Mouse (Mus musculus) stomach, adult 2 months (tissue): ENCODE results near the gene S100a1. TPM values are rescaled to one million over a fixed set of nuclear protein-coding genes. Genes with fewer than 3 reads are reported as not detected.

Experiments
- polyA plus RNA-seq: library from polyadenylated mRNA; depleted of rRNA; stranded (reverse); fragments of >200 nt; gene quantifications from 2 replicates; pipeline ENCODE4 v1.2.3, GENCODE M21; 2012; rRNA removed

The S100a1 gene
- 83.5 and 96.7 TPM in 2 replicates for polyA plus RNA-seq

DNA sequence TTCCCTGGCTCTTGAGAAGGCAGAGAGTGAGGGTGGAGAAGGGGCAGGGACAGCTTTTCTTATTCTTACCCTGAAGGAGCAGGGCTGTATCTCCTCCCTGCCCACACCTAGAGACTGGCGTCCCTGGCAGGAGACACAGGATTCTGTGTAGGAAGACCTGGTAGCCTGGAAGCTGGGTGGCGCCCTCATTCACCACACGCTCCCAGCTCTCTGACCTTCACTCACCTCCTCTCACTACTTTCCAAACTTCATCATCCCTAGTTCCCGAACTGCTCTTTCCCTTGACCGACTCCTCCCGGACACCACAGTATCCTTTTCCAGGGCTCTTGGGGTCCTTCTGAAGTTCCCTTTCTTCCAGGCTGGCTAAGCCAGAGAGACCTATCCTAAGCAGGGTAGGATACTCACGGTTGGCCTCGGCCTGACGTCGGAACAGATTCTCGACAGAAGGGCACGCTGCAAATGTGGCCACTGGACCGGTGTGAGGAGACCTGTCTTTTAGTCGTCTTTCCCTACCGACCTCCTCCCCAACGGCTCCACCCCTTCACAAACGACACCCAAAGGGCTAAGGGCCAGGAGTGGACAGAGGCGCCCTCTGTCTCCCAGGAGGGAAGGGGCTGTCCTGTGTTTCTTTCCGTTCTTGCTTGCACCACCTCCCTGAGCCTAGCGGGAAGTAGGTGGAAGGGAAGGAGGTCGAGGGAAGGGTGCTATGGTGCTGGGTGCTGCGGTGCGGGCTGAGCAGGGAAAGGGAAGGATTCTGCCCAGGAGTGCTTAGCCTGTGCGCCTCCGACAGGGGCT lies at the start of gene S100a1, which contains the start of gene S100a13:
Gene S100a1 (minus strand): TSS at position 597 of the 795 bp plus-strand sequence.
Gene S100a13 (plus strand): TSS at position 640 of the 795 bp plus-strand sequence.

DNA sequence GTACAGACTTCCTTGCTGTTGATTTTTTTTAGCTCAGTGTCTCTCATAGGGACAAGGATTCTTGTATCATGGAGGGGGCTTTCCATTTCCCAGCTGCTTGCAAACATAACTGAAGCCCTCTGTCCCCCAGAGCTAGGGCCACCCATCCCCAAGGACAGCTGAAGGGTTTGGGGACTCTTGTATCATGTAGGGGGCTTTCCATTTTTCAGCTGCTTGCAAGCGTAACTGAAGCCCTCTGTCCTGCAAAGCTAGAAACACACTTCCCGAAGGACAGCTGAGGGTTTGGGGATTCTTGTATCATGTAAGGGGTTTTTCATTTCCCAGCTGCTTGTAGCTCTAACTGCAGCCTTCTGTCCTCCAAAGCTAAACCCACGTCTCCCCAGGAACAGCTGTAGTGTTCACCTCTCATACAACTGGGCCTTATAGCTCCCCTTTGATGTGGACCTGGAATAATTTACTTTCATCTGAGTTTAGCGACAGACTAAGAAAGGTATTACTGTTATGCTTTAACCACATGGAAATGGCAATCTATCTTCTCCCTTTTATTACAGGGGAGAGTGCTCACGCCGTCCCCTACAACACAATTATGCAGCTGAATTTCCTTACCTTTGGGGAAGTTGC lies 45.9 kb upstream of the S100a1 start, which contains the start of gene S100a3:
Gene S100a3 (plus strand): TSS at position 571 of the 621 bp plus-strand sequence.

GRCm38 (mm10) chr3:90537141-90537904 lies 23.1 kb upstream of the S100a1 start, which contains the start of gene S100a16:
TSS of gene S100a16 (plus strand) at chr3:90537254.

GRCm38 (mm10) chr3:90526580-90526979 lies 12.4 kb upstream of the S100a1 start, which contains the start of gene S100a14:
TSS of gene S100a14 (plus strand) at chr3:90526856.

GRCm38 (mm10) chr3:90508950-90509746 lies 5.0 kb downstream of the S100a1 start, which contains the start of gene Chtop:
TSS of gene Chtop (minus strand) at chr3:90509498.

GRCm38 (mm10) chr3:90490696-90491256 lies 23.4 kb downstream of the S100a1 start, which contains the start of gene Snapin:
TSS of gene Snapin (minus strand) at chr3:90491033.

DNA sequence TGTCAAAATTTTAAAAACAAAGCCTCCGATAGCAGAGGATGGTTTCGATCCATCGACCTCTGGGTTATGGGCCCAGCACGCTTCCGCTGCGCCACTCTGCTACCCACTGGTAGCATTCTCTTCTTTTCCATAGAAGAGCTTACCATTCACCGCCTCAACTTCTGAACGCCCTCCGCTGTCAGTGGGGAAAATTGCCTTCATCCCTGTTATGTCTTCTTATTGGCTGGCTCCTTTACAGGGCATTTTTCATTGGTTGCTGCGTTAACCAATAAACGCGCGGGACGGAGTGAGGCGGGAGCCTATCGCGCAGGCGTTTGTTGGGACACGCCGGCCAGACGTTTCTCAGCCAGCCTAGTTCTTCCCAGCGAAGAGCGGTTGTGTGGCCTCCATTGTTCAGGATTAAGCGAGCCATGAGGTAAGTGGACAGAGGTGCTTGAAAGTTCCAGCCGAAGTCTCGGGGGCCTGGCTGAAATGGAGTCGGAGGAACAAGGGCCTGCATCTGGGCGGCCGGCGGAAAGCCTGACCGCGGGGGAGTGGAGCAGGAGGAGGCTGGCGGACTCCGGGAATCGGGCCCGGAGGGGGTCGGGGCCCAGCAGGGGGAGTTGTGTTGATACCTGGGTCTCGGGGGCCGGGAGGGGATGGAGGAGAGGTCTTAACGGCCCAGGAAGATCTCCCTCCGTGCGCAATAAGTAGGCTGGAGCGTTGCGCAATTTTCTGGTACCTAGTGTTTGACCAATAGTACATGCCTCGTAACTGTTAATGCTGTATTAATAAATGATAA lies 38.2 kb downstream of the S100a1 start, which contains the start of gene Ilf2:
Gene Ilf2 (plus strand): TSS at position 296 of the 781 bp plus-strand sequence.

GRCm38 (mm10) chr3:90465686-90466310 lies 48.4 kb downstream of the S100a1 start, which contains the start of gene Npr1:
TSS of gene Npr1 (minus strand) at chr3:90465866.

Other genes starting within 250 kb of the S100a1 start
- 5.1 and 7.2 TPM in 2 replicates for gene Dennd4b, start 249.2 kb downstream of the S100a1 start, polyA plus RNA-seq
- 3.8 and 4.9 TPM in 2 replicates for gene Gatad2b, start 221.2 kb downstream of the S100a1 start, polyA plus RNA-seq
- 3.9 and 4.2 TPM in 2 replicates for gene Slc27a3, start 124.5 kb downstream of the S100a1 start, polyA plus RNA-seq
- gene Ints3, start 80.8 kb downstream of the S100a1 start, polyA plus RNA-seq, result 7.6 and 9.0 TPM in 2 replicates
- gene Npr1, start 48.5 kb downstream of the S100a1 start, polyA plus RNA-seq, result 5.0 and 6.2 TPM in 2 replicates
- gene Ilf2, start 38.3 kb downstream of the S100a1 start, polyA plus RNA-seq, result 3.7 and 4.0 TPM in 2 replicates
- gene Snapin, start 23.4 kb downstream of the S100a1 start, polyA plus RNA-seq, result 8.3 and 8.6 TPM in 2 replicates
- 16.0 and 17.1 TPM in 2 replicates for gene Chtop, start 4.9 kb downstream of the S100a1 start, polyA plus RNA-seq
- 19.2 and 27.6 TPM in 2 replicates for gene S100a13, start within 50 bp of the S100a1 start, polyA plus RNA-seq
- 19.5 and 23.7 TPM in 2 replicates for gene S100a14, start 12.5 kb upstream of the S100a1 start, polyA plus RNA-seq
- 164 and 185 TPM in 2 replicates for gene S100a16, start 22.9 kb upstream of the S100a1 start, polyA plus RNA-seq
- gene S100a3, start 46.2 kb upstream of the S100a1 start, polyA plus RNA-seq, result 1.00 and 1.2 TPM in 2 replicates
- gene S100a2, start 75.9 kb upstream of the S100a1 start, polyA plus RNA-seq, result not detected in 2 replicates
- gene Gm42674, start 87.5 kb upstream of the S100a1 start, polyA plus RNA-seq, result not detected in 2 replicates
- gene S100a4, start 89.4 kb upstream of the S100a1 start, polyA plus RNA-seq, result 2.5 and 3.0 TPM in 2 replicates
- gene S100a5, start 94.1 kb upstream of the S100a1 start, polyA plus RNA-seq, result not detected in 2 replicates
- gene S100a6, start 98.5 kb upstream of the S100a1 start, polyA plus RNA-seq, result 870 and 990 TPM in 2 replicates
- 0.55 and 1.5 TPM in 2 replicates for gene S100a7a, start 139.6 kb upstream of the S100a1 start, polyA plus RNA-seq
- gene S100a8, start 154.6 kb upstream of the S100a1 start, polyA plus RNA-seq, result not detected in 2 replicates
- 0.21 TPM in 1 of 2 replicates, not detected in the other for gene S100a9, start 181.3 kb upstream of the S100a1 start, polyA plus RNA-seq
- gene Pglyrp4, start 212.5 kb upstream of the S100a1 start, polyA plus RNA-seq, result 1.9 and 2.0 TPM in 2 replicates